Mouse (Mus musculus): ENCODE measurements around the gene Klf6. TPM values are rescaled to one million over a fixed set of nuclear protein-coding genes. Genes with fewer than 3 reads are reported as not detected.

The Klf6 gene
- total and polyA plus RNA-seq, 2 experiments from 2014 or later, result 63.9 to 153 TPM

DNA sequence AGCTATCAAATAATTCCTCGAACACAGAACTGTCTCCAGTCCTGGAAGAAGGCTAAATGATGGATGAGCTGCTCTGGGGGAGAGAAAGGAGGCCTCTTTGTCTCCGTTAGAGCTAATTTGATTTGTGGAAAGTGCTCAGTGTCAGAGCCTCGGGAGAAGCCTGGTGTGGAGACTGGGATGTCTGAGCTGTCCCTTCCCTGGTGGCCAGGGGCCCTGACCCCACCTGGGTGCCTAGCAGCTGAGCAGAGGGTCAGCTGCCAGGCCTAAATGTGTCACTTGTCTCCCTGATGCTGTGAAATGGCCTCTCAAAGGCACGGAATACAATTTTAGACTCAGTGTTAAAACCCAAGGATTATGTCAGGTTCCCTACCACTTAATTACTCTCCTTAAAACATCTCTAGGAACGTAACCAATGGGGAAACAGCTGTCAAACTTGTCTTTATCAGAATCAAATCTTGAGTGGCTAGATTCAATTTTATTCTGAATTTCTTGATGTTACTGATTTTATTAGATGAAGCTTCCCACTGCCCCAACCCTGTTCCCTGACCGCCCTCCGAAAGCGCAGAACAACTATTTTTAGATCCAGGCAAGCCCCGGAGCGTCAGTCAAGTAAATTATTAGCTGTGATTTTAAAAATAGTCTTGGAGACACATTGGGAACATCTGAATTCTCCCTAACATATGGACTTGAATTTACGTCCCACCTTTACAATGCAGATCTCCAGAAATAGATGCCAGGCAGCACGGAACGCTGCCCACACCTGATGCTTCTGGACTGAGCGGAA is 36.1 kb downstream of the Klf6 start:
- Histone ChIP-seq H3K36me3 (ENCODE audit: insufficient read depth, low read length) (no peaks in the 10 kb centered on the region), H3K27me3 (ENCODE audit: insufficient read depth, low read length) (no peaks in the 10 kb centered on the region), H3K4me1 (ENCODE audit: insufficient read depth, low read length) (no peaks in the 10 kb centered on the region), H3K4me2 (ENCODE audit: low read depth, low read length, poor library complexity, severe bottlenecking) (no peak overlapping the region), H3K9me3 (ENCODE audit: low read length) (no peaks in the 10 kb centered on the region), H3K9ac (replicated peaks; ENCODE audit: low read length, poor library complexity, severe bottlenecking) (no peak overlapping the region), H3K4me3 (ENCODE audit: low read depth, low read length) (no peak overlapping the region), H3K27ac (ENCODE audit: low read depth, low read length) (no peak overlapping the region)
- no peak for TF ChIP-seq CTCF (IDR thresholded peaks at IDR 0.05)
- 69% methylated on average over 14 of the region's 14 CpGs for WGBS
- DNase-seq (ENCODE audit: low spot score), result no peak
- no peak for ATAC-seq (ENCODE audit: low FRiP score)

DNA sequence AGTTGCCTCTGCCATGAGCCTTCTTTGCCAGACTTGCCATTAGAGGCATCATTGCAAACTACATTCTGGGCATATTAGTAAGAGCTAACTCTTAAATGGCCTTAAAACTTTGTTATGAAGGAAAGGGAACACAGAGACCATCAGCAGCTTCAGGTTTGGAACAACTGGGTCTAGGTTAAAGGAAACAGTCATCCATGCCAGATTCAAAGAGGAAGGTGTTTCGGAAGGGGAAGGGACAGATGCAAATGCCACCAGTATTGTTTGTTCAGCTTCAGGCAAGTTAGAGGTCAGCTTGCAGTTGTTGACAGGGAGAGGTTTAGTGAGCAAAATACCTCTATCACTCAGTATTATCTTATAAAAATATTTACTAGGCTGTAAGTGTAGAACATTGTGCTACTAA is 37.7 kb downstream of the Klf6 start:
- Histone ChIP-seq H3K4me3 (ENCODE audit: low read depth, low read length) (no peak overlapping the region), H3K9ac (replicated peaks; ENCODE audit: low read length, poor library complexity, severe bottlenecking) (no peak overlapping the region), H3K27ac (ENCODE audit: low read depth, low read length) (no peak overlapping the region), H3K9me3 (ENCODE audit: low read length) (no peaks in the 10 kb centered on the region), H3K36me3 (ENCODE audit: insufficient read depth, low read length) (no peaks in the 10 kb centered on the region), H3K27me3 (ENCODE audit: insufficient read depth, low read length) (no peaks in the 10 kb centered on the region), H3K4me2 (ENCODE audit: low read depth, low read length, poor library complexity, severe bottlenecking) (no peak overlapping the region), H3K4me1 (ENCODE audit: insufficient read depth, low read length) (no peaks in the 10 kb centered on the region)
- WGBS, result 94% methylated on average over 1 of the region's 1 CpGs
- TF ChIP-seq CTCF (IDR thresholded peaks at IDR 0.05), result no peak
- ATAC-seq (ENCODE audit: low FRiP score), result no peak
- no peak for DNase-seq (ENCODE audit: low spot score)

DNA sequence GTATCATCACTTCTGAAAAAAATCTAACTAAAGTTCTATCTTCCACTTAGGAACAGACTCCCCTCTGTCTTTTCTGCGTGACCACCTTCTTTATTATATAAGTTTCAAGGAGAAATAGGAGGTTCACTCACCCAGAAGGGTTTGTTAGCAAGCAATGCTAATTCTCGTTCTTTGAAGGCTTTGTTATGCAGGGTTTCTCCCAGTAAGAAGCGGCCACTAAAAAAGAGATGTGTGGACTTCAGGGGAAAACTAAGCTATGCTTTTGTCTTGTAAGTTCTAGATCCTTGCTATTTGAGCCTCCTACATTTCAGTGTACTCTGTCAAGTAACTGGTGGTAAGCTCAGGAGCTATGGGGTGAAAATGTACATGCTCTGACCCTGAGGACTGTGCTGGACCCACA is 38.4 kb downstream of the Klf6 start:
- WGBS, result 55% methylated on average over 3 of the region's 3 CpGs
- H3K4me3 ChIP-seq (ENCODE audit: low read depth, low read length), result no peak overlapping the region
- DNase-seq (ENCODE audit: low spot score) (no peak), ATAC-seq (ENCODE audit: low FRiP score) (no peak)
- no peaks in the 10 kb centered on the region for H3K9me3 ChIP-seq (ENCODE audit: low read length)
- no peak overlapping the region for H3K4me2 ChIP-seq (ENCODE audit: low read depth, low read length, poor library complexity, severe bottlenecking)
- H3K4me1 ChIP-seq (ENCODE audit: insufficient read depth, low read length), result no peaks in the 10 kb centered on the region
- no peak overlapping the region for H3K9ac ChIP-seq (replicated peaks; ENCODE audit: low read length, poor library complexity, severe bottlenecking)
- H3K36me3 ChIP-seq (ENCODE audit: insufficient read depth, low read length), result no peaks in the 10 kb centered on the region
- no peak for TF ChIP-seq CTCF (IDR thresholded peaks at IDR 0.05)
- no peaks in the 10 kb centered on the region for H3K27me3 ChIP-seq (ENCODE audit: insufficient read depth, low read length)
- no peak overlapping the region for H3K27ac ChIP-seq (ENCODE audit: low read depth, low read length)

DNA sequence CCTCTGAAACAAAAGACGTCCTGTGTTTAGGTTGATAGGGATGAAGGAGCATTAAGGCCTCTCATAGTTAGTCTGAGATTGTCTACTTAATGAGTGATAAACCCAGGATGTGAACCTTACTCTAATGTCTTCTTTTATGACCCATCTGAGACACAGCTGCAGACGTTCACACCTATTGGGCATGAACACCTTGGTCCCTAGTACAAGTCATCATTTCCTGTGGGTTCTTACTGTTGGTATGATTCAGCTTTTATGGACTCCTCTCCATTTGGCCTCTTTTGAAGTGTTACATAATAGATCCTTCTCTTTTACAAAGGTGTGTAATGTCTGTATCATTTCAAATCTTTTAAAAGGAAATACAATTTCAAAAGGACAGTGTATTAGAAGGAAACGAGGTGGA is 51.9 kb downstream of the Klf6 start:
- Histone ChIP-seq H3K27me3 (ENCODE audit: insufficient read depth, low read length) (no peaks in the 10 kb centered on the region), H3K9ac (replicated peaks; ENCODE audit: low read length, poor library complexity, severe bottlenecking) (no peak overlapping the region), H3K4me3 (ENCODE audit: low read depth, low read length) (no peak overlapping the region), H3K9me3 (ENCODE audit: low read length) (no peaks in the 10 kb centered on the region), H3K4me1 (ENCODE audit: insufficient read depth, low read length) (no peaks in the 10 kb centered on the region), H3K36me3 (ENCODE audit: insufficient read depth, low read length) (no peaks in the 10 kb centered on the region), H3K27ac (ENCODE audit: low read depth, low read length) (no peak overlapping the region), H3K4me2 (ENCODE audit: low read depth, low read length, poor library complexity, severe bottlenecking) (no peak overlapping the region)
- DNase-seq (ENCODE audit: low spot score) (no peak), ATAC-seq (ENCODE audit: low FRiP score) (no peak)
- 83% methylated on average over 3 of the region's 3 CpGs for WGBS
- TF ChIP-seq CTCF (IDR thresholded peaks at IDR 0.05), result no peak

DNA sequence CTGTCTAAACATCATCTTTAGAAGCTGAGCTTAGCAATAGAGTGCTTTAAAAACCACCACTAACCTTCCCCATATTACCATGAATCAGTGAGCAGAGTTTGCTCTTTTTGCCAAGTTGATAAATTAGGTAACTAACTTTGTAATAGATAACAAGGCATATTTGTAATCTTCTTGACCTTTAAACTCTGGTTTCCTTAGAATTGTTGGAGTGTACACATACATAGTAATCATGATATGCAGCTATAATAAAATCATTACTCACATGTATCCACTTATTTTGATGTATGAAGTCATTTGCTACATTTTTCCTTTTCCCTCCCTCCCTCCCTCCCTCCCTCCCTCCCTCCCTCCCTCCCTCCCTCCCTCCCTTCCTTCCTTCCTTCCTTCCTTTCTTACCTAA is 56.1 kb downstream of the Klf6 start:
- Histone ChIP-seq H3K9ac (replicated peaks; ENCODE audit: low read length, poor library complexity, severe bottlenecking) (no peak overlapping the region), H3K27ac (ENCODE audit: low read depth, low read length) (no peak overlapping the region), H3K9me3 (ENCODE audit: low read length) (no peaks in the 10 kb centered on the region), H3K4me1 (ENCODE audit: insufficient read depth, low read length) (no peaks in the 10 kb centered on the region), H3K4me3 (ENCODE audit: low read depth, low read length) (no peak overlapping the region), H3K36me3 (ENCODE audit: insufficient read depth, low read length) (no peaks in the 10 kb centered on the region), H3K27me3 (ENCODE audit: insufficient read depth, low read length) (no peaks in the 10 kb centered on the region), H3K4me2 (ENCODE audit: low read depth, low read length, poor library complexity, severe bottlenecking) (no peak overlapping the region)
- DNase-seq (ENCODE audit: low spot score), result no peak
- TF ChIP-seq CTCF (IDR thresholded peaks at IDR 0.05), result no peak
- ATAC-seq (ENCODE audit: low FRiP score), result no peak

DNA sequence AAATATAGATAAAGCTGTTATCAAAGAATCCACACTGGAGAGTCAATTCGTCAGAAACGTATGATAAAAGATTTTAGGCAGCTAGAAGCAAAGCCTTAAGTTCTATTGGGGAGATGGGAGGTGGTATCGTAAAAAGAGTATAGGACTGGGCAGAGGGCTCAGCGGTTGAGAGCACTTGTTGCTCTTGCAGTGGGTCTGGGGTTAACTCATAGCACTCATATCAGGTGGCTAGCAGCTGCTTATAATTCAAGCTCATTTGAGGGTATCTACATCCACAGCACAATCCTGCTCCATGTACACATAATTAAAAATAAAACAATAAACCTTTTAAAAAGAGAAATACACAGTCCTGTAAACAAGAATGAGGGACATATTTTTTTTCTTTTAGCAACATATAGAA is 58.7 kb downstream of the Klf6 start:
- ATAC-seq (ENCODE audit: low FRiP score) (no peak), DNase-seq (ENCODE audit: low spot score) (no peak)
- Histone ChIP-seq H3K4me1 (ENCODE audit: insufficient read depth, low read length) (no peaks in the 10 kb centered on the region), H3K36me3 (ENCODE audit: insufficient read depth, low read length) (no peaks in the 10 kb centered on the region), H3K9me3 (ENCODE audit: low read length) (no peaks in the 10 kb centered on the region), H3K27ac (ENCODE audit: low read depth, low read length) (no peak overlapping the region), H3K4me2 (ENCODE audit: low read depth, low read length, poor library complexity, severe bottlenecking) (no peak overlapping the region), H3K4me3 (ENCODE audit: low read depth, low read length) (no peak overlapping the region), H3K27me3 (ENCODE audit: insufficient read depth, low read length) (no peaks in the 10 kb centered on the region), H3K9ac (replicated peaks; ENCODE audit: low read length, poor library complexity, severe bottlenecking) (no peak overlapping the region)
- no peak for TF ChIP-seq CTCF (IDR thresholded peaks at IDR 0.05)
- 86% methylated on average over 4 of the region's 4 CpGs for WGBS

Small RNA genes within 50 kb of the gene (microRNA-seq; reads per million reads assigned to microRNA genes)
- not detected for gene Gm26043 (ENCODE audit: borderline number of aligned reads)

Data from midbrain, postnatal 0 days (tissue).